Mouse (Mus musculus) G1E-ER4 (cell line): ENCODE measurements at regions not wholly inside any gene's neighbourhood (a gene's known extent, or its start where the extent isn't known, plus 50 kb on each side); places are given as distances from the start of the nearest gene placed in this dataset.

Experiments used
- GATA1 ChIP-seq: IDR thresholded peaks from one replicate; pipeline ENCODE4 v1.8.0; 2012; ENCODE audit warnings: low read length, inconsistent platforms

DNA sequence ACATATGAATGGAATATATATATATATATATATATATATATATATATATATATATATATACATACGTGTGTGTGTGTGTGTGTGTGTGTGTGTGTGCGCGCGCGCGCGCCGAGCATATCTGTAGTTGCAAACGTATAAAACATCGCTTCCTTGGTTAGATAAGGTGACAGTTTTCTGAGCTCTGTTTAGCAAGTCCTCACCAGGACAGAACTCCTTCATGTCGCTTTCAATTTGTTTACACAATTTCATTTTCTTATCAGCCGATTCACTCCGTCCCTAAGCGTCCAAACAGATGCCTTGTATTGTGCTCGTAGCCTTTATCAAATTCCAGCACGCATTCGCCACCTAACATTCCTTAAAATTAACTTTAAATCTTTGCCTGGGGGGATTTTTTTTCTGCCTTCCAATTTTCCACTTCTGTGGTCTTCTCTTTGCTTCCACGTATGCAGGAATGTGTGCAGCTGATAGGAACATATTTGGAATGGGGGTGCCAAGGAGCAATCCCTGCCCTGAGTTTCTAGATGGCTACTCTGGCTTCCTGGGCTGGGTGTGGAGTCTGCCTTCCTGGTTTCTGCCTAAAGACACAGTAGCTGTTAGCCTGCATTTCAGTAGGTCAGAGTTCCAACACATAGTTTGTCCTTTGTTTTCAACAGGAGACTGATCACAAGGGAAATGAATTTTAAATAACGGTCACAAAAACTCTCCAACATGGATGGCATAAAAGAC is 575.7 kb downstream of the Robo2 start:
- TF ChIP-seq GATA1 = peak; percentile 27

- TF ChIP-seq GATA1 = peak; percentile 99
These were observed 590.0 kb downstream of the Robo2 start for GRCm38 (mm10) chr16:73821387-73822338.

DNA sequence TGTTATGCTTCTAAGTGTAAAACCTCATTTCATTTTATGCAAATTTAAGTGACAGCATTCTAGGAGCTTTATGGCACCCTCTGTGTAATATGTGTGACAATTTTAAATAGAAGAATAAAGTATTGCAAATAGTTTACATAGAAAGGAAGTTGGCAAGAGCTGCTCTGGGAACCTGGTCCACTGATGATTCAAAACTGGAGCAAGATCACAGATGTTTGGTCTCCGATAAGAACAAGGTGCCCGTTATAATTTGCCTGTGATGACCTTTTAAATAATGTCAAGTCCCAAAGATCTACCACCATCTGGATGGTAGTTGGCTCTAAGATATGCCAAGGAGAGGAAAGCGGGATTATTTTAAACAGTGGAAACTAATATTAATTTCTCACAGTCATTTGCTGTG is 607.1 kb downstream of the Robo2 start:
- TF ChIP-seq GATA1 = no peak

GRCm38 (mm10) chr16:73796528-73797171 is 615.0 kb downstream of the Robo2 start:
- TF ChIP-seq GATA1 = no peak

- no peak for TF ChIP-seq GATA1
These were observed 626.6 kb downstream of the Robo2 start for GRCm38 (mm10) chr16:73785074-73785438.

DNA sequence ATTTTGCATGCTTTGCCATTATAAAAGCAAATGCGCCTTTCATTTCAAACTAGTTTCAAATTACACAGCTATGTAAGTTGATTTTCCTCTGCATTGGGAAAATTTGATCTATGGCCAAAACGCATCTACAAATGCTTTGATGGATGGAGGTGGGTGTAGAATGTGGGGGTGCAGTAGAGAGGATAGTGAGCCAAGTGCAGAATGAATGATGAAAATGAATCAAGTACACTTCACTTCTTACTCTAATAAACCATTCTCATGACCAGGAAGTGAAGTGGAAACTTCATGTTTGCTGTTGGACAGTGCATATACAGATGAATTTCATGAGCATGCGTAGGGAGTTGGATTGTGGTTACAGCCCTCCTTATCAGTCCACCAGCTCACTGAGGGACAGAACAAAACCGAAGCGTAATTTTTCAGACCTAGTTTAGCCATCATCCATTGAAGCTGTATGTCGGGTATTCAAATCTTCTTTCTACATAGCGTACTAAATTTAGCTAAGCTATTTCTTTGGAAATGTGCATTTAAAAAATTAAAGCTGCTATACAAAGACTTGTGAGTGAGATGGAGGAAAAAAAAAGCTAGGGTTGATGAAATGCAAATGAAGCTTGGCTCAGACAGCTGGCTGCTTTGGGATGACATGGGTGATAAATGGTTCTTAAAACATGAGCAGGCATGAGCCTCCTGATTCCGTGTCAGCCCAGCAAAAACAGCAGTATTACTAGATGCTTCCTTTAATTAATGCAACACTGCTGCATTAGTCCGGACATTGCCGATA is 627.1 kb downstream of the Robo2 start:
- no peak for TF ChIP-seq GATA1

- no peak for TF ChIP-seq GATA1
These were observed 639.2 kb downstream of the Robo2 start for GRCm38 (mm10) chr16:73772454-73772853.

DNA sequence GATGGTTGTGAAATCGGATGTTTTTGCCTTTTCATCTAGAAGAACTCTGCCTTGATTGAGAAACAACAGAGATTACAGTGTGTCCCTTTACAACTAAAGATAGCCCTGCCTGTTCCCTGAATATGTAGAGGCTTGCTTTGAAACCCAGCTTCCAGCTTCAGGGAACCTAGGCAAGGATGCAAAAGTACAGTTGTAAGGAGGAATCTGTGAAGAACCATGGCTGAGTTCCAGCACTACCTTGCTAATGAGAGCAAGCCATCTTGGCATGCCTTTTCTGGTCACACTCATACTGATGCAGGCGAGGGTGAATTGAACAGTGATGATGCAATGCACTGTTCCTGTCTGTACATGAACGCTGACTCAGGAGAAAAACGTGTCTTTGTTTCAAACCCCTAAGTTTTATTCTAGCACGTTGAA is 641.2 kb downstream of the Robo2 start:
- TF ChIP-seq GATA1 = no peak

- no peak for TF ChIP-seq GATA1
These were observed 641.9 kb downstream of the Robo2 start for GRCm38 (mm10) chr16:73769729-73770128.

DNA sequence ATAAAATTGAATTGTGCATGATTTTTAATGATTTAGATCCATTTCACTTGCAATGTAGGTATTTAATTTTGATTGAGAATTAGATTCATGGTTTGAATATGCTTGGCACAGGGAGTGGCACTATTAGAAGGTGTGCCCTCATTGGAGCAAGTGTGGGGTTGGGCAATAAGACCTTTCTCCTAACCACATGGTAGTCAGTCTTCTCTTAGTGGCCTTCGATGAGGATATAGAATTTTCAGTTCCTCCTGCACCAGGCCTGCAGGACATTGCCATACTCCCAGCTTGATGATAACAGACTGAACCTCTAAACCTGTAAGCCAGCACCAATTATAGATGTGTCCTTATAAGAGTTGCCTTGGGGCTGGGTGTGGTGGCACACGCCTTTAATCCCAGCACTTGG is 642.9 kb downstream of the Robo2 start:
- TF ChIP-seq GATA1 = no peak

DNA sequence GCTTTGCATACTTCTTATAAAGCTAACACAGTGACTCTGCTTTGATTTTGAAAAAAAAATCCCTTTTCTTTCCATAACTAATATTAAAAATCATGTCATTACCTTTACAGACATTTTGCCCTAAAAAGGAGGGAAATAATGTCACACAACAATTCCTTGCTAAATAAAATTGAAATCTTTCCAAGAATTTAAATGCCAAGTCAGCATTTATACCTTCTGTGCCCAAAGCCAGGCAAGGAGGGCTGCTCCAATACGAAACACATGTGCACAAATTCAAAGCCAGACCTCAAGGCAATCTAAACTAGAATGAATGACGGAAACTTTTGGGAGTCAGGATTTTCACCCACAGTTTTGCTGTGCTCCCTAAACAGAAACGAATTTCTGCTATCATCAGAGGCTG is 646.4 kb downstream of the Robo2 start:
- TF ChIP-seq GATA1 = no peak

DNA sequence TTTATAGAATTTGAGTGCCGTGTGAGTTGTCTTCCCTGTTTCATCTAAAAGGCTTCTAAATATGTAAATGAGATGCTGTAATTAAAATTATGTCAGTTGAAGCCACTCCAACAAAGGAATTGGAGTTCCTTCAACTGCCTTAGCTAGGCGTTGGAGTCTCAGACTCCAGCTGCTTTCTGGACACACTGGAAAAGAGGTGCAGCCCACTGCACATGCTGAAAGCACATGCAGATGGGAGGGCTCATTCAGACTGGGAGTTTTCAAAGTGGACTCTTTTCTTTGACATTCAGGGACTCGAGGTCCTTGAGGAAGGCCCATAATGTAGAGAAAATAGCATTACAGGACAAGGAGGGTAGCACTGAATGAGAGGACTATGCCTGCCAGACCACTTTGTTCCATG is 650.7 kb downstream of the Robo2 start:
- TF ChIP-seq GATA1 = no peak

DNA sequence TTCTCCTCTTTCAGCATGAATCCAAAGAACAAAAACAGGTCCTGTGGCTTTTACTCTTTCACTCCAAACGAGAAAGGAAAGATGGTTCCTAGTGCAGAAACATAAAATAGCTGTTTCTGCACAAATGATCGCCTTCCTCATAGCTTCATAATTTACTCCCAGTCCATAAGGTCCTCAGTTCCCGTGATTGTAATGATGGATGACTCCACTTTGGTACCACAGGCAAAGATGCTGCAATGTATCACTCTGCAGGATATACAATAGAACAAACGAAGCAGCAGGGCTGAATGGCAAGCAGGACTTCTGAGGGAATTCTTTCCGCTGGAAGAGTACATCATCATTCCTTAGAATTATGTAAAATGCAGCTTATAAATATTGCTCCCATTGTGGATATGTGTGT is 652.8 kb downstream of the Robo2 start:
- no peak for TF ChIP-seq GATA1

- TF ChIP-seq GATA1 = no peak
These were observed 657.3 kb downstream of the Robo2 start for GRCm38 (mm10) chr16:73754302-73754701.

DNA sequence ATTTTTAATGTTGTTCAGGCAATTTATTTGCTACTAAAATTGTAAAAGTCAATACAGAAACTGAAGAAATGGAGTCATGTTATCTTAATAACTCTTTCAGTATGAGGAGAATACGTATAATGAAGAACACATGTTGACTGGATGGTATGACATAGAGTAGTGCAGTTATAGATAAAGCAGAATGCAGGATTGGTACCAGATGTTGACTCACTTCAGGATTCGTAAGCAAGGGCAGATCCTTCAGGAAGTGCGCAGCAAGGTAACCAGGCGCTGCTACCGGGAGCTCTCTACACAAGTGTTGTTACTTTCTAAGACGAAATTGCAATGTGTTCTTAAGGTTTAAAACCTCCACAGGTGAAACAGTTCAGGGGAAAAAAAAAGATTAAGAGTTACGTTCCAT is 683.3 kb downstream of the Robo2 start:
- no peak for TF ChIP-seq GATA1
